Mouse (Mus musculus): ENCODE data around the gene Klkb1.

- TF ChIP-seq CTCF (IDR thresholded peaks at IDR 0.05; ENCODE audit: extremely low read depth, insufficient read depth, low read length), result no peak
- TF ChIP-seq POLR2A (IDR thresholded peaks at IDR 0.05; ENCODE audit: extremely low read depth, insufficient read depth, low read length), result no peak
These were observed 38.8 kb upstream of the Klkb1 start for GRCm38 (mm10) chr8:45333493-45333892.

All from cortical plate, adult 2 months (tissue).